Mouse (Mus musculus): ENCODE measurements at regions not wholly inside any gene's neighbourhood (a gene's known extent, or its start where the extent isn't known, plus 50 kb on each side); places are given as distances from the start of the nearest gene placed in this dataset.
A peak's percentile ranks its signal among the peaks of the same experiment; 100 is the strongest.
"Not testable (repeated sequence)": the region's sequence is repeated elsewhere in the genome, so short reads cannot be mapped to it uniquely, and the experiment has no call there.

DNA sequence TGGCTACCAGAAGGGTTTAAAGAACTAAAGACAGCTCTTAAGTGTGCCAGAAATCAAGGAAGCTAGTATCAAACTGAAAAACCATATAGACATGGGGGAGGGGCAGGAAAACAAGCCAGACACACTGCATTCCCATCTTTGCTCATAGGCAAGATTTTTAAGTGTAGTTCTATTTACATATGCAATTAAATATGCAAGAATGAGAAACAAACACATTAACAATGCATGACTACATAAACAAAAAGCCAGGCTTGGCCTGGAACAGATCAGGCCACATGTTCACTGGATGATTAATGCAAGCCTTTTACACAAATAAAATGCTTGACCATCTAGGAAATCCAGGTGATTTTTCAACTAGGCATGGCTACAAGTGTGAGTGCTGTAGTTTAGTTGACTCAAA lies 798.0 kb downstream of the Cypt12 start:
- no peak for DNase-seq

- DNase-seq: no peak
These were observed 798.7 kb downstream of the Cypt12 start for GRCm38 (mm10) chr3:18746898-18747297.

DNA sequence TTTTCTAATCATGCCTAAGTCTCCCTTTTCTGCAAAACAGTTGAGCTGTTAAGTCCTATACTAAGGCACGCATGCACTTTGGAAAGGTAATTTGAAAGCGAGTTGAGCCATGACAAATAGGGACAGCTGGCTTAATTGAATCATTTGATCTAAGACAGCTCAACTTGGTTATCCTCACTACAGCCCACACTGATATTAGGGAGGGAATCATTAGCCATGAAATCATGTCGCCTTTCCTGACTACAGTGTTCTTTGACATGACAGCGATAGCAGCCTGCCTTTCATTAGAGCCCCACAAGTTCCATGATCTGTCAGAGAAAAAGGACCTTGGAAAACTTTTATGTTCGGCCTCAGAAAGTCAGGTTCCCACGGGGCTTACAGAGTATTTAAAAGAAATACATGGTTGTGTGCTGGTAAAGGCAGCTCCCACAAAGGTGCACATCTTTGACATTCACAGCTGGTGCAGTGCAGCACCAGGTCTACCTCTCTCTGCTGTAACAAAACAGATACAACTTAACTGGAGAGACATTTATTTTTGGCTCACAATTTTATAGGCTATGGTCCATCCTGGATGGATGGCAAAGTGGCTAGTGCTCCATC lies 803.5 kb downstream of the Cypt12 start:
- no peak for DNase-seq

DNA sequence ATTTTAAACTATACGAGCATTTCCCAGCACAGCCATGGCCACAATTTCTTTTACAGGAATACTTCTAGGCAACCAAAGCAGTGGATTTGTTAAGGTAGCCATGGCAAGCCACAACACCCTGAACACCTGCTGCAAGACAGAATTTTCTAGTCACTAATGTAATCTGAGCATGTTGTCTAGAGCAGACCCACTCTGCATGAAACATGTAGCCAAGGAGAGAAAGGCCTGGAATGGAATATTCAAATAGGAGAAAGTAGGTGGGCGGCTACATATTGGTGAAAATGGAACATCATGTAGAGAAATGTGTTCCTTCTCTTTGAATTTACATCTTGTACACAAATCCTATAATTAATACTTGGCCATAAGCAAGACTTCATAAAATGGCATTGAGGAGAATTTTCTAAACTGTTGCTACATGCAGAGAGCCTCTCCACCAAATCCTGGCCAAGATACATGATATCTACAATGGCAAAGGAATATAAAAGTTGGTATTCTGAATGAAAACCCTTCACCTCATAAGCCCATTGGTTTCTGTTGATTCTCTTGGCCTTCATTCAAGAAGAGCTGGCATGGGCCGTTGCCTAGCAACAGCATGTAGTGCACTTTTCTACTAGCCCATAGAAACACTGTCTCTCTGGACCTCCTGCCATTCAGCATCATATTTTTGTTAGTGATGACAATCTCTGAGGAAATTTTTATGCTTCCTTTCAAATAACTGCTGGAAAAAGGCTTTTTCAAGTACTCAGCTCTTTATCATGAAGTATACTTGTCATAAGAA lies 816.3 kb downstream of the Cypt12 start:
- DNase-seq: peak; percentile 2

- no peak for DNase-seq
These were observed 830.3 kb downstream of the Cypt12 start for GRCm38 (mm10) chr3:18778481-18778880.

DNA sequence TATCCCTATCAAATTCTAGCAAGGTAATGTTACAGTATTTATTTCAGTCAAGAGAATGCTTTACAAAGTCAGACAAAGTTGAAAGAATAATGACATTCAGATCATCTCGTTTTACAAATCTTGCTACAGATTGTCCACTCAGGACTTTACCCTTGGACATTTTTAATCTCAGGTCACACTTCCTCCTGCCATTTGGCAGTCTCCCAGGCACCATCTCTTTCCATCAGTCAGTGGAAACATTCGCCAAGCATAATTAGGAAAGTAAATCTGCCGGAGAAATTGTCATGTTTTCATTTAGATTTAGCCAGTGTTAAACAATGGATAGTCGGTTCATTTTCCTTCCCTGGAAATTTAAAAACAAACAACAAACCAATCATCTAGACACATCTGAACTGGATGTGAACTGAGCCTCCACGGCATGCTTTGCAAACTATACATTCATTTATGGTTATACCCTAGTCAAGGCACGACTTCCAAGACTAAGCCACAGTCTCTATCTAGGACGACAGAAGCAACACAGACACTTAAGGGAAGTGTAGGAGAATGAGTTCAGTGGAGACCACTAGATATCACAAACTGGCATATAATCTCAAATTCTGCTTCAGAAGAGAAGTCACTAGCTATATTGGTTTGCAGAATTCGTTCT lies 839.4 kb downstream of the Cypt12 start:
- peak; percentile 62 for DNase-seq

- no peak for DNase-seq
These were observed 825.7 kb downstream of the 1700064H15Rik start for GRCm38 (mm10) chr3:18802794-18803193.

DNA sequence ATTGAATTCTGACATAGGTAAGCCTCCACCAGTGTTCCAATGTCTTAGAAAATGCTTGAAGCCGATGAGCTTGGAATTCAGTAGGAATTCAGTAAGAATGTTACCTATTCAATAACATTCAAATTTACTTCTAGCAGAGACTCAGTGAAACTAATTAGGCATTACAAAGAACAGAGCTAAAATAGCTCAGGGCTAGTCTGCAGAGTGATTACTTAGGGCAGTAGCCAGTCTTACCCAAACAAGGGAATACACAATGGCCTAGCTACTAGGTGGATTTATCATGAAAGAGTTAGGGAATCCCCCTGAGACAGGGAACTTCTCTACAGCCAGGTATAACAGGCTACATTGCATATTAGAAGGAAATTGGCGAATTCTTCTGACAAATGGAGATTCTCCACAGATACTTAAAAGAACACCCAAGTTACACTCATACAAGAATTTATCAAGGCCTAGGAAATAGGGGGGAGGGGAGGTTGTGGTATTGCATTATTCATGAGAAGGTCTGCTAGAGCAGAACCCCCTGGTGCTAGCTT lies 799.6 kb downstream of the 1700064H15Rik start:
- not testable (repeated sequence) for DNase-seq

DNA sequence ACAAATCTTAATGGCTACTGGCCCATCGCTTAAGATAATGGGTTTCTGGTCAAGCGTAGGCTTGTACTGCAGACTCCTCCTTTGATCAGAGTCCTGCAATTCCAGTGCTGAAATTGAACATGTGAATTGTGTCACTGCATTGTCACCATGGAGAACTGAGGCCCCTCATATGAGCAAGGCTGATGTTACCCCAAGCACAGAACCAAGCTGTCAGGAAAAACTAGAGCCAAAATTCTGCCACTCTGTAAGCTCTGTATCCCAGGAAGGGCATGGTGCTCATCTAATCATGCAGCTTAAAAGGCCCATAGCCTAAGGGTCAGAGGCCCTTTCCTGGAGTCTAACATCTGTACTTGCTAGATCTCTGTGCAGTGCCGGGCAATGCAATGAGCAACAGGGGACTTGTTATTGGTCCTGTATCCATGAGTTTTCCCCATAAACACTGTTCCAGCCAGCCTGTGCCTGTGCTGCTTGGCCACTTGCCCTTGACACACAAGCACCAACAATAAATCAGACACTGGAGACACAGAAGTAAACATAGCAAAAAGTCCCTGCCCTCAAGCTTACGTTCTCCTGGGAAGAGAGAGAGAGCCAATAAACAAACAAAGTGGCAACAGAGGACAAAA lies 760.2 kb downstream of the 1700064H15Rik start:
- peak; percentile 37 for DNase-seq

GRCm38 (mm10) chr3:18868758-18869157 lies 759.7 kb downstream of the 1700064H15Rik start:
- DNase-seq: no peak

- no peak for DNase-seq
These were observed 751.4 kb downstream of the 1700064H15Rik start for GRCm38 (mm10) chr3:18877060-18877459.

GRCm38 (mm10) chr3:18877572-18877971 lies 750.9 kb downstream of the 1700064H15Rik start:
- DNase-seq: no peak

- no peak for DNase-seq
These were observed 747.3 kb downstream of the 1700064H15Rik start for GRCm38 (mm10) chr3:18881186-18881585.

- DNase-seq: no peak
These were observed 735.7 kb downstream of the 1700064H15Rik start for GRCm38 (mm10) chr3:18892813-18893212.

DNA sequence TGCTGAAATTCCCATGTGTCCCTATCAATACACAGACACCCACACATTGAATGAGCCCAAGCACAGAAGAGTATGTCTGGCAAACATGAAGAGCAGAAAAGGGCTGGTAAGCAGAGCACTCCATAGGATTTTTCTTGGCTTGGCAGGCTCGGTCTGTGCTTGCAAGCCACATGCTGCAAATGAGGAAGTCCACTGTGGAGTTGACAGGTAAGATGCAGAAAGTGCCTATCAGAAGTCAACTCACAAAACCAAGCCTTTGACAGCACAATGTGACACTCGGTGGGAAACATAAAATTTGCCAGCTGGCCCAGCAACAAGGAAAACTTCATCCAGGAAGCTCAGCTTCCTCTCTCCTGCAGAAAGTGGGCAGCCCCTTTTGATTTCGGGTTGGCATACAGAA lies 722.7 kb downstream of the 1700064H15Rik start:
- peak; percentile 1 for DNase-seq

DNA sequence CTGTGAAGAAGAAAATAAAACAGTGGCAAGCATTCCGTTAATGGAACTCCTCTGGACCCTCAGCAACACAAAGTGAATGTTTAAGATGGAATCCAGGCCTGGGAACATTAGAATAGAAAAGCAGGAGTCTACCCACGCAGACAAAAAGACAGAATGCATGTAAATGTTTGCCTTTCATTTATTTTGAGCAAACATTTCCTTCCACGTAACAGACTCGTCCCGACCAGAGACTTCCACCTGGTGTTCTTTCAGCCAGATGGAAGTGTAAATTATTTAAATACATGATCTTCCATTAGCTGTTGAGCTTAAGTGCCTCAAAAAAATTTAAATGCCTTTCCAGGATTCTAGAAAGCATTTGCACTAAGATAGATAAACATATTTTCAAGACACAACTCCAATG lies 722.3 kb downstream of the 1700064H15Rik start:
- no peak for DNase-seq

DNA sequence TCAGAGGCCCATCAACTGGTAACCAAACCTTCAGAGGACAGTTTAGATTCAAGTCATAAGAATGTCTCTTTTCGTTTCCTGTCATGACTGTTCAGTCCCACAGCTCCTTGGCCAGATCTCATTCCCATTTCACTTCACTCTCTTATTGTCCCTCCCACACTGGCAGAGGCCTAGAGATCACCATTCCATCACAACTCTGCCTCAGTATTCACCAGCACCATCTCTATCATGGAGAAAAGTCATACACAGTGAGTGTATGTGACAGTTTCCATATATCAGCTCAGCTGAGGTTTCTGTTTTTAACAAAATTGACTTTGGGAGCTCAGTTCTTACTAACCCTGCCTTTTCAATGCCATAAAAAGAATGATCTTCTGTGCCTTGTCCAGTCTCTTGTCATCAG lies 719.7 kb downstream of the 1700064H15Rik start:
- DNase-seq: no peak

DNA sequence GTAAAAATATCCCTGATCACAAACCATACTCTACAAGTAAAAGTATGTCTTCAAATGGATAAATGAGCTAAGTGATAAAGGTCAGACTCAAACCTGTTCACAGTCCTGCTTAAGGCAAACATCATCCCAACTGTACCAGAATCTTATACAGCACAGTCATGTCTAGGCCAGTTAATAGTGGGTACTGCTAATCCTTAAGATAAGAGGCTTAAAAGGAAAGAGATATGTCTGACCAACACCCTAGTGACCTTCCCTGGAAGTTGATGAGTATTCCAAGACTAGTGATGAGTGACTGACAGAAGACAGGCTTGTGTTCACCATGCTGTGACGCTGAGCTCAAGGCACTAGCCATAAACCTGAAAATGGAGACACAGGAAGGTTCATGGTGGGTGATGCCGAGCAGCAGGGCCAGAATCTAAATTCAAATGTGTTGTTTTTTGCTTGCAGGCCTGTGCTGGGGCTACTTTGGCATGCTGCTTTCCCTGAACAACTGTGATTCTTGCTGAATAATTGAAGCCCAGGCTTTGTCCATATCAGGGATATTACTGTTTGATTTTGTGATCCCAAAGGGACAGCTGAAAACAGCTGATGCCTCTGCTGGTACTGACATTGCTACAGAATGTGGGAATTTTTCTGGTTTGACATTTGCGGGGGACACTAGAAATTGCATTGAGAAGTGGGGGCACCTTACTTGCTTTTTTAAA lies 699.9 kb downstream of the 1700064H15Rik start:
- DNase-seq: no peak

GRCm38 (mm10) chr3:18929105-18929492 lies 699.4 kb downstream of the 1700064H15Rik start:
- no peak for DNase-seq

- no peak for DNase-seq
These were observed 695.3 kb downstream of the 1700064H15Rik start for GRCm38 (mm10) chr3:18932983-18933726.

- DNase-seq: no peak
These were observed 693.6 kb downstream of the 1700064H15Rik start for GRCm38 (mm10) chr3:18934891-18935290.

Data from kidney, postnatal 14 days (tissue).